Mouse (Mus musculus): ENCODE measurements at regions not wholly inside any gene's neighbourhood (a gene's known extent, or its start where the extent isn't known, plus 50 kb on each side); places are given as distances from the start of the nearest gene placed in this dataset.
A peak's percentile ranks its signal among the peaks of the same experiment; 100 is the strongest.

DNA sequence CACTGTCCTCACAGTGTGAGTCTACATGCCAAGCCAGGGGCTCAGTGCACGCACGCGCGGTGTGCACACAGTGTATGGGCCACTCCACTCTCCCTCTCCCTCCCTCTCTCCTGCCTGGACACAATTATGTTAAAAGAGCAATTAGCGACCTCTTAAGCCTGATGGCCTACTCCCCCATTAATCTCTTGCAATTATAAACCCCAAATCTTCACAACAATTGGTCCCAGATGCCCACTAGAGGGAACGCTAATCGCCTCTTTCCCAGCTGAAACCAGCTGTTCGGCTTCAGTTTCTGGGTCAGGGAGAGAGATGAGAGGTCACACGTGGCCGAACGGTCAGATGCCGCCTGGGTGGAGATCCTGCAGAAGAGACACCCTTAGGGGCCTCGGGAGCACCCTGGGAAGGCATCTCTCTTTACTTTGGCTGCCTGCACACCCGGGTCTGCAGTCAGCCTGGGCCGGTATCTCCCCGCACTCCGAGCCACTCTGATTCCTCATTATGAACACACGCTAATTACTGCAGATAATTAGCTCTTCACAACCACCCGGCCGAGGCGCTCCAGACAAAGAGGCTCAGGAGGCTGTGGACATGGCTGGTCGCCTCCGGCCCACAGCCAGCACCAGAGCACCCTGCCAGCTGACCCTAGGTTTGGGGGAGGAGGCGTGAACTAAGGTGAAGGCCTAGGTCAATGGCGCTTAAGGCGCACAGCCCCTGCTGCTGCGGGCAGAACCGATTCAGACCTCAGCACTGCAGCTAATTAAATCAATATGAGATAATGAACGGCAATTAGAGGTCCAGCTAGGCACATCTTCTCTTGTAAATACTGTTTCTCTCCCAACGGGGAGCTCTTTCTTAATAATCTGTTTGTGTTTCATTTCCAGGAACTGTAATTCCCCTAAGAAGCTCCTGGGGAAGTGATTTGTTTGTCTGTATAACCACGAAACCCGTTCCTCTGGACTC is 250.3 kb downstream of the Cryba4 start:
- Histone ChIP-seq H3K36me3 (no peaks in the 10 kb centered on the region), H3K4me1 (0 out of 2 replicates have a peak, but pooled peaks cover 5% of the 10 kb centered on the region), H3K27me3 (replicated peaks) (no peaks in the 10 kb centered on the region), H3K4me3 (replicated peaks) (no peak overlapping the region), H3K4me2 (no peak overlapping the region), H3K27ac (no peak overlapping the region), H3K9ac (no peak overlapping the region), H3K9me3 (no peaks in the 10 kb centered on the region)
- WGBS, result 28% methylated on average over 32 of the region's 32 CpGs
- no peak for ATAC-seq (ENCODE audit: insufficient read depth, low FRiP score, low read depth)

DNA sequence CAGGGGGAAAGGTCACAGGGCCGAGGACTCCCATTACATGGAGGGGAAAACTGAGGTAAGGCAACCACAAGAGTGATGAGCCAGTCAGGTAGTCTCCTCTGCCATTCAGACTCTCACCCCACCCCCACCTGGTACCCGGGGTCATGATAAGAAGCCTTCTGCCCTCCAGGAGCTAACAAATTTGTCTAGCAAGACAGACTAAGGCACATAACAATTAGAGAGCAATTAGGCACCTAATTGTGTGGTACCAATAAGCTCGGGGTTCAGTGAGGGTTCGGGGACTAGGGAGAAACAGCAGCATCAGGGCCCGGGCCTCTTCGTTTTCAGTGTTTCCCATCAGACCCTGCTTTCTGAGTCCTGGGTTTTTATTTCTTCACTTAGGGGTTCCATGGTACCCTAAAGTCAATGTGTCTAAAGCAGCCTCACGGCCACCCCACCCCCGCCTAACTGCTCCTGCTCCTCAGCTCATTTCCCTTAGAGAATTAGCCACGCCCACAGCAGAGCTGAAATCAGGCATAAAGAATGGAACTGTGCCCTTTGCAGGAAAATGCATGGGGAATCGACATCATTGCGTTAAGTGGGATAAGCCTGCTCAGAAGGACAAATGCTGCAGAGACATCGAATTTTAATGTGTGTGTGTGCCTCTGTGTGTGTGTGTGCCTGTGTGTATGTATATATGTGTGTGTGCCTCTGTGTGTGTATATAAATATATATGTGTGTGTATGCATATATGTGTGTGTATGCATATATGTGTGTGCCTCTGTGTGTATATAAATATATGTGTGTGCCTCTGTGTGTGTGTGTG is 249.3 kb downstream of the Cryba4 start:
- H3K27ac ChIP-seq, result no peak overlapping the region
- ATAC-seq (ENCODE audit: insufficient read depth, low FRiP score, low read depth), result no peak
- H3K9me3 ChIP-seq, result no peaks in the 10 kb centered on the region
- H3K4me3 ChIP-seq (replicated peaks), result no peak overlapping the region
- no peak overlapping the region for H3K9ac ChIP-seq
- H3K4me2 ChIP-seq, result no peak overlapping the region
- no peaks in the 10 kb centered on the region for H3K36me3 ChIP-seq
- WGBS, result 58% methylated on average over 12 of the region's 12 CpGs
- H3K27me3 ChIP-seq (replicated peaks), result no peaks in the 10 kb centered on the region
- 0 out of 2 replicates have a peak, but pooled peaks cover 5% of the 10 kb centered on the region for H3K4me1 ChIP-seq

DNA sequence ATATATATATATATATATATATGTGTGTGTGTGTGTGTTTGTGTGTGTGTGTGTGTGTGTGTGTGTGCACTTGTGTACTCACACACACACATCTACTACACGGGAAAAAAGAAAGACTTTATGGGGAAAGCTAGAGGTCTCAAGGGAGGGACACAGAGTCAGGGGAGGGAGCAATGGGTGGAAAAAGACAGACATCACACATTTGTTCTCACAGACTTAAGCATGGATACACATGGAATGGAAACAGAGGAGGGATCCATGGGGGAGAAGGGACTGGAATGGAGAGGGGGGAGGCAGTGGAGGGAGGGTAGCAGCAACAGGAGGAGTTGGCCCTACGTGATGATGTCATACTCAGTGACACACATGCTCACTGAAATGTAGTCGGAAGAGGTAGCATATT is 248.3 kb downstream of the Cryba4 start:
- WGBS, result 73% methylated on average over 3 of the region's 3 CpGs
- Histone ChIP-seq H3K4me2 (no peak overlapping the region), H3K27me3 (replicated peaks) (no peaks in the 10 kb centered on the region), H3K27ac (no peak overlapping the region), H3K4me1 (0 out of 2 replicates have a peak, but pooled peaks cover 5% of the 10 kb centered on the region), H3K9me3 (no peaks in the 10 kb centered on the region), H3K36me3 (no peaks in the 10 kb centered on the region), H3K4me3 (replicated peaks) (no peak overlapping the region), H3K9ac (no peak overlapping the region)
- ATAC-seq (ENCODE audit: insufficient read depth, low FRiP score, low read depth), result no peak

DNA sequence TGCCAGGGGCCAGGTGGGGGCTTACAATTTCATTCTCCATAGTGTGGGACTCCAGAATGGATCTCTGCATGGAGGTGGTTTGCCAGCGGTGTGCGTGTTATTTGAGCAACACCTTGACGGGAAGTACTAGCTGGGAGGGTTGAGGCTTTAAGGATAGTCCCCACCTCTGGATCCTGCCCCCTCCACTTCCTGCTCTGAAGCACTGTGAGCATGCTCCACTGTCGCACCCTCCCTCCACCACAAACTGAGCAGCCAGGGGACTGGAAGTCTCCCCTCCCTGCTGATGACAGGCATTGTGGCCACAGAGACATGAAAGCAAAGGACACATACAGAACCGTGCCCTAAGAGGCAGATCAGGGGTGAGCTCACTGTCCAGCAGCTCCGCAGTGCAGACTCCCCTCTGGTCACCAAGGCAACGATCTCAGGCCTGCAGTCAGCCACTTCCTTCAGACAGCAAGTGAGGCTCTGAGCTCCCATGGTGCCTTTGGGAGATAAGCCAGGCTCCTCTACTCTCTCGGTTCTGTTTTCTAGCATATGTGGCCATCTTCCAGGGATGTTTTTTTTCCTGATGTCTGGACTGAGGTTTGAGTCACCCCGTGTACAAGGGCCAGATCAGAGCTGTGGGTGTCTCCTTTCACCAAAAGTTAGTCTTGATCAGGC is 239.7 kb downstream of the Cryba4 start:
- Histone ChIP-seq H3K4me3 (replicated peaks) (no peak overlapping the region), H3K9ac (no peak overlapping the region), H3K27ac (0 out of 2 replicates have a peak overlapping the region, but pooled peaks have one; percentile 16), H3K27me3 (replicated peaks) (no peaks in the 10 kb centered on the region), H3K4me1 (no peaks in the 10 kb centered on the region), H3K36me3 (no peaks in the 10 kb centered on the region), H3K4me2 (no peak overlapping the region; the same call in 1 of the 2 replicates), H3K9me3 (no peaks in the 10 kb centered on the region)
- ATAC-seq (ENCODE audit: insufficient read depth, low FRiP score, low read depth), result peak; percentile 65; the same call in 1 of the 2 replicates
- WGBS, result 15% methylated on average over 9 of the region's 9 CpGs

DNA sequence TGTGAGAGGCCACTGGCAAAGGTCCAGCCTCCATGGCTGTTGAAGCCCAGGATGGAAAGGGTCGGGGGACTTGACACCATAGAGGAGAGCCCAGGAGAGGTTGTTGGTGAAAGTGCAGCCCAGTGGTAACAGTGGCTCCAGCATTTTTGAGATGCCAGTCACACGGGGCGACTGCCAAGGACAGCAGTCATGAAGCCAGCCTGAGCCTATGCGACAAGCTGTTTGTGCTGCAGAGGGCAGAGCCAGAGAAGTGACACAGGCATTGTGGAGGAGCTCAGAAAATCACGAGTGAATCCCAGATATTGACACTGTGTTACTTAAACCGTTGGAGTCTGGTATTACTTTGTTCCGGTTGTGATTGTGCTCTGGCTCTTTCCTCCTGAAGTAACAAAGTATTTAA is 233.4 kb downstream of the Cryba4 start:
- H3K4me2 ChIP-seq, result no peak overlapping the region
- no peaks in the 10 kb centered on the region for H3K9me3 ChIP-seq
- H3K4me3 ChIP-seq (replicated peaks), result no peak overlapping the region
- H3K4me1 ChIP-seq, result no peaks in the 10 kb centered on the region
- no peaks in the 10 kb centered on the region for H3K36me3 ChIP-seq
- no peaks in the 10 kb centered on the region for H3K27me3 ChIP-seq (replicated peaks)
- WGBS, result 60% methylated on average over 7 of the region's 7 CpGs
- no peak overlapping the region for H3K27ac ChIP-seq
- H3K9ac ChIP-seq, result no peak overlapping the region
- no peak for ATAC-seq (ENCODE audit: insufficient read depth, low FRiP score, low read depth)

DNA sequence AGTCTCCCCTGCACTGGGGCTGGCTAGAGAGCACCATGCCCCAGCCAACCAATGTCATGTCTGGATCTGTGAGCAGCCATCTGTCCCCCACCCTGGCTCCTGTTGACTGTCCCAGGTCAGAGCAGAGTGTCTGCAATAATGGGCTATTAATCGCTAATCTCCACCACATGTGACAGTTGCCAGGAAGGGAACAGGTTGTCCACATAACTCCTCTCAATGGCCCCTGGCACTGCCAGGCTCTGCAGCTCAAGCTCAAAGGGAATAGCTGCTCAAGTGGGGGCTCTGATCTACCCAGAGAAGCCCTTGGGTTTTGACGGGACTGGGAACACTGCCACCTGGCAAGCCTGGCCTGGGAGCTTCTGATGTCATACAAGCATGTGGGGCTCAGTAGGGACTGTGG is 231.4 kb downstream of the Cryba4 start:
- Histone ChIP-seq H3K27me3 (replicated peaks) (no peaks in the 10 kb centered on the region), H3K4me1 (no peaks in the 10 kb centered on the region), H3K9ac (no peak overlapping the region), H3K27ac (no peak overlapping the region), H3K36me3 (no peaks in the 10 kb centered on the region), H3K4me2 (no peak overlapping the region), H3K4me3 (replicated peaks) (no peak overlapping the region), H3K9me3 (no peaks in the 10 kb centered on the region)
- WGBS, result 52% methylated on average over 2 of the region's 2 CpGs
- ATAC-seq (ENCODE audit: insufficient read depth, low FRiP score, low read depth), result no peak

DNA sequence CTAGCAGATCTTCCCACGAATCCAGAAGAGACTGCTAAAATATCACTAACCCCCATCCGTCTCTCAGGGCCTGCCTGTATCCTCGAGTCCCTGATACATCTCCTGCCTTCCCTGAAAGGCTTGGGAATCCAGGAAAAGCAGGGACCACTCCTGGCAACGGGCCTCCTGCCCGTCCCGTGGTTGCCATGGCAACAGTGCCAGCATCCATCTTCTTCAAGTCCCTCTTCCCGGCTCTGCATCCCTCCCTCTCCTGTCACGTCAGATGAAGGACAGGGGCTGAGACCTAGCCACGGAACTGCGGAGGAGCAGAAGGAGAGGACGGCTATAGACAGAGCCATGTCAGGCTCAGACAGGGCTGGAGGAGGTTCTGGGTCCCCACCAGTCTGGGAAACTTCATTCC is 222.4 kb downstream of the Cryba4 start:
- Histone ChIP-seq H3K4me1 (no peaks in the 10 kb centered on the region), H3K27me3 (replicated peaks) (no peaks in the 10 kb centered on the region), H3K4me3 (replicated peaks) (no peak overlapping the region), H3K27ac (no peak overlapping the region), H3K36me3 (no peaks in the 10 kb centered on the region), H3K4me2 (no peak overlapping the region), H3K9ac (no peak overlapping the region), H3K9me3 (no peaks in the 10 kb centered on the region)
- no peak for ATAC-seq (ENCODE audit: insufficient read depth, low FRiP score, low read depth)
- WGBS, result 37% methylated on average over 9 of the region's 11 CpGs

DNA sequence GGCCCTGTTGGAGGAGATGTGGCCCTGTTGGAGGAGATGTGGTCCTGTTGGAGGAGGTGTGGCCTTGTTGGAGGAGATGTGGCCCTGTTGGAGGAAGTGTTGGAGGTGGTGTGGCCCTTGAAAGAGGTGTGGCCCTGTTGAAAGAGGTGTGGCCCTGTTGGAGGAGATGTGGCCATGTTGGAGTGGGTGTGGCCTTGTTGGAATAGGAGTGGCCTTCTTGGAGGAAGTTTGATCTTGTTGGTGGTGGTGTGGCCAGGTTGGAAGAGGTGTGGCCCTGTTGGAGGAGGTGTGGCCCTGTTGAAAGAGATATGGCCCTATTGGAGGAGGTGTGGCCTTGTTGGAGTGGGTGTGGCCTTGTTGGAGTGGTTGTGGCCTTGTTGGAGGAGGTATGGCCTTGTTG is 220.3 kb downstream of the Cryba4 start:
- Histone ChIP-seq H3K27me3 (replicated peaks) (no peaks in the 10 kb centered on the region), H3K4me3 (replicated peaks) (no peak overlapping the region), H3K9ac (no peak overlapping the region), H3K4me2 (no peak overlapping the region), H3K9me3 (no peaks in the 10 kb centered on the region), H3K27ac (no peak overlapping the region), H3K36me3 (no peaks in the 10 kb centered on the region), H3K4me1 (0 out of 2 replicates have a peak, but pooled peaks cover 2% of the 10 kb centered on the region)
- ATAC-seq (ENCODE audit: insufficient read depth, low FRiP score, low read depth), result no peak

DNA sequence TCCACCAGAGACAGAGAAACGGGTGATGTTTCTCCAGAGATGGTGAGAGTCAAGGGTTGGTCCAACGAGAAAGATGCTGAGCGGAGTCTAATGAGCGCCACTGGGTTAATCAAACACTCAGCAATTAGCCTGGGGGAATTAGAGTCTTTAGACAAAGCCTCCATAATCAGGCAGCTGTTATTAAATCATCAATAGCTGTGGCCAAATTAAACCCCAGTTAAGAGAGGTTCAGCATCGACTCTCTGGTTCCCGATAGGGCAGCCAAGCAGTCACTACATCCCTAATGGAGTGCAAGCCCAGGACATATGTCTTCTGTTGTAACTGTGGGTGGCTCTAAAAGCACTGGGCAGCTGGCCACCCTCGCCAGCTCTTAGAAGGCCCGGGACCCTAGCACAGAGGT is 216.9 kb downstream of the Cryba4 start:
- H3K4me1 ChIP-seq, result 0 out of 2 replicates have a peak, but pooled peaks cover 5% of the 10 kb centered on the region
- no peak for ATAC-seq (ENCODE audit: insufficient read depth, low FRiP score, low read depth)
- H3K36me3 ChIP-seq, result no peaks in the 10 kb centered on the region
- H3K9ac ChIP-seq, result no peak overlapping the region
- WGBS, result 84% methylated on average over 8 of the region's 8 CpGs
- no peak overlapping the region for H3K4me2 ChIP-seq
- no peaks in the 10 kb centered on the region for H3K27me3 ChIP-seq (replicated peaks)
- H3K27ac ChIP-seq, result no peak overlapping the region
- no peaks in the 10 kb centered on the region for H3K9me3 ChIP-seq
- no peak overlapping the region for H3K4me3 ChIP-seq (replicated peaks)

DNA sequence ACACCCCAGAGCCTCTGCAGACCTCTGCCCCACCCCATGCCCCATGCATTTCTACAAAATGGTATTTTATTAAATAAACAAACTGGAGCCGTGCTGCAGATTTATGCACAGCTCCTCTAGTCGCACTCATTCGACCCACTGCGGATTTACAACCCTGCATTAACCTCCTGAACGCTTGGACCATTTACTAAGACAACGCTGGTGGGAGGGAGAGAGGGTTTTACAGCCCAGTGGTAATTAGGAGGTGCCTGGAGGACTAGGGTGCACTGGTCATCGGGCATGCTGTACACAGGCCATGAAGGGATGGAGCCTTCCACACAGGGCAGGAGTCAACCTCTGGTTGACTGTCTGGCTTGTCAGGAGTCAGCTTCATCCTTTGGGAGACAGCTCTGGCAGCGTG is 215.2 kb downstream of the Cryba4 start:
- Histone ChIP-seq H3K9ac (no peak overlapping the region), H3K4me1 (0 out of 2 replicates have a peak, but pooled peaks cover 5% of the 10 kb centered on the region), H3K4me3 (replicated peaks) (no peak overlapping the region), H3K4me2 (no peak overlapping the region), H3K27ac (no peak overlapping the region), H3K9me3 (no peaks in the 10 kb centered on the region), H3K36me3 (no peaks in the 10 kb centered on the region), H3K27me3 (replicated peaks) (no peaks in the 10 kb centered on the region)
- no peak for ATAC-seq (ENCODE audit: insufficient read depth, low FRiP score, low read depth)
- 20% methylated on average over 8 of the region's 8 CpGs for WGBS

DNA sequence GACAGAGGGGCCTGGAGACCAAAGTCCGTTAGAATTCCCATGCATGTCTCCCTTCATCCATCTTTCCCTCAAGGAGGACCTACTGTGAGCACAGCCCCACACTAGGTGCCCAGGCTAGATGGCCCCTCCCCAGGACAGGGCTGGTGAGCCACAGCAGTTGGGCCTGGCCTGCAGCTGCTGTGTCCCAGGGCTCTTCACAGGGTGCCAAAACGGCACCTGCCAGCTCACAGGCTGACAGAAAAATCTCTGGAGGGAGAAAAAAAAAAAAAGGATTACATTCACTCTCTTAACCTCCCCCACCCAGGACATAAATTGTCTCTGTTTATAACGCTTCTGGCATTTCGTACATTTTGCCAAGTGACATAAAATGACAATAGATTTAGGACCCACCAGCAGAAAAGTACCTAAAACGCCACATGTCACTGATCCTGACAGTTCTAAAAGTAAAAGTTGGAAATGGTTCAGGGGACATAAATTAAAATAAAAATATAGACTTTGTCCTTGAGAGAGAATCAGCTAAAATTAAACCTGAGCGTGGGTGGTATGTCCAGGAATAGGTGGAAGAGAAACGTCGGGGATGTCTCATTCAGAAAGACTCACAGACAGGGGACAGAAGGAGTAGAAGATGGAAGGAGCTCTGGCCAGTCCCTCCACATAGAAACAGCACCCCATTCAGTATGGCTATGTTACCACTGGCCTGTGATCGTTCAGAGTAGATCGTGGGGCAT is 212.5 kb downstream of the Cryba4 start:
- Histone ChIP-seq H3K36me3 (no peaks in the 10 kb centered on the region), H3K9me3 (no peaks in the 10 kb centered on the region), H3K4me3 (replicated peaks) (no peak overlapping the region), H3K4me2 (no peak overlapping the region), H3K4me1 (0 out of 2 replicates have a peak, but pooled peaks cover 5% of the 10 kb centered on the region), H3K27ac (no peak overlapping the region), H3K9ac (no peak overlapping the region), H3K27me3 (replicated peaks) (no peaks in the 10 kb centered on the region)
- WGBS, result 56% methylated on average over 10 of the region's 10 CpGs
- ATAC-seq (ENCODE audit: insufficient read depth, low FRiP score, low read depth), result no peak
